Mouse (Mus musculus) cortical plate, adult 2 months (tissue): ENCODE results near the gene Alg2. TPM values are rescaled to one million over a fixed set of nuclear protein-coding genes. Genes with fewer than 3 reads are reported as not detected.

Experiments used
- H3K27ac ChIP-seq: fragments of 200-500 bp; 2 replicates; pipeline ENCODE4 v1.5.1; 2012; ENCODE audit warnings: low read length, control low read depth, inconsistent platforms; ENCODE audit not compliant: insufficient read depth
- H3K4me1 ChIP-seq: fragments of 200-500 bp; 2 replicates; pipeline ENCODE4 v1.6.1; 2011; ENCODE audit warnings: low read length; ENCODE audit not compliant: control insufficient read depth, insufficient read depth
- H3K4me3 ChIP-seq: fragments of 200-500 bp; 2 replicates; pipeline ENCODE4 v1.5.1; 2011; ENCODE audit warnings: mild to moderate bottlenecking, low read length, control low read depth; ENCODE audit not compliant: insufficient read depth
- CTCF ChIP-seq: fragments of 200-500 bp; IDR thresholded peaks from 2 replicates; pipeline ENCODE4 v1.5.1; 2011; ENCODE audit warnings: mild to moderate bottlenecking, control low read depth, low read length; ENCODE audit not compliant: insufficient read depth; ENCODE audit errors: extremely low read depth
- POLR2A ChIP-seq: fragments of 200-500 bp; IDR thresholded peaks from 2 replicates; pipeline ENCODE4 v1.6.1; 2011; ENCODE audit warnings: mild to moderate bottlenecking, low read length, control low read depth; ENCODE audit not compliant: insufficient read depth; ENCODE audit errors: extremely low read depth
- polyA plus RNA-seq: library from polyadenylated mRNA; depleted of rRNA; stranded (reverse); fragments of >200 nt; gene quantifications from 2 replicates; pipeline ENCODE4 v1.2.3, GENCODE M21; 2012

Alg2 gene
- polyA plus RNA-seq, 1 experiment, result 77.2 TPM

- H3K27ac ChIP-seq, result no peak overlapping the region
- no peak overlapping the region for H3K4me3 ChIP-seq
- no peaks in the 10 kb centered on the region for H3K4me1 ChIP-seq
- no peak for TF ChIP-seq CTCF
- TF ChIP-seq POLR2A, result no peak
Observed at GRCm38 (mm10) chr4:47494137-47494536, 20.0 kb upstream of the Alg2 start.

GRCm38 (mm10) chr4:47493456-47493855 is 19.3 kb upstream of the Alg2 start:
- no peak overlapping the region for H3K27ac ChIP-seq
- H3K4me3 ChIP-seq, result no peak overlapping the region
- H3K4me1 ChIP-seq, result no peaks in the 10 kb centered on the region
- TF ChIP-seq POLR2A (no peak), CTCF (no peak)

- TF ChIP-seq POLR2A, result no peak
- TF ChIP-seq CTCF, result no peak
- no peaks in the 10 kb centered on the region for H3K4me1 ChIP-seq
- no peak overlapping the region for H3K4me3 ChIP-seq
- H3K27ac ChIP-seq, result no peak overlapping the region
Observed at GRCm38 (mm10) chr4:47492311-47493086, 18.4 kb upstream of the Alg2 start.

GRCm38 (mm10) chr4:47491243-47491642 is 17.1 kb upstream of the Alg2 start:
- Histone ChIP-seq H3K4me1 (no peaks in the 10 kb centered on the region), H3K27ac (no peak overlapping the region), H3K4me3 (no peak overlapping the region)
- TF ChIP-seq CTCF (no peak), POLR2A (no peak)

- TF ChIP-seq POLR2A (no peak), CTCF (no peak)
- H3K27ac ChIP-seq, result no peak overlapping the region
- no peak overlapping the region for H3K4me3 ChIP-seq
- H3K4me1 ChIP-seq, result no peaks in the 10 kb centered on the region; the same call in 1 of the 2 replicates
Observed at GRCm38 (mm10) chr4:47480576-47480975, 6.4 kb upstream of the Alg2 start.

- Histone ChIP-seq H3K27ac (no peak overlapping the region), H3K4me1 (no peaks in the 10 kb centered on the region; the same call in 1 of the 2 replicates), H3K4me3 (no peak overlapping the region)
- no peak for TF ChIP-seq CTCF
- no peak for TF ChIP-seq POLR2A
Observed at GRCm38 (mm10) chr4:47480095-47480494, 6.0 kb upstream of the Alg2 start.

GRCm38 (mm10) chr4:47477539-47477938 is 3.4 kb upstream of the Alg2 start:
- Histone ChIP-seq H3K4me1 (peaks cover 1% of the 10 kb centered on the region; the same call in 1 of the 2 replicates), H3K27ac (no peak overlapping the region), H3K4me3 (no peak overlapping the region)
- no peak for TF ChIP-seq POLR2A
- TF ChIP-seq CTCF, result no peak

GRCm38 (mm10) chr4:47474730-47475643 is 854 bp upstream of the Alg2 start:
- H3K4me3 ChIP-seq, result peak overlapping the region; percentile 82
- H3K27ac ChIP-seq, result peak overlapping the region; percentile 98; the same call in 1 of the 2 replicates
- peaks cover 1% of the 10 kb centered on the region; the same call in 1 of the 2 replicates for H3K4me1 ChIP-seq
- TF ChIP-seq POLR2A (no peak; the same call in 1 of the 2 replicates), CTCF (no peak)

GRCm38 (mm10) chr4:47473586-47473967 is 556 bp downstream of the Alg2 start:
- H3K27ac ChIP-seq, result 0 out of 2 replicates have a peak overlapping the region, but pooled peaks have one; percentile 81
- TF ChIP-seq POLR2A (no peak), CTCF (no peak)
- H3K4me1 ChIP-seq, result peaks cover 1% of the 10 kb centered on the region; the same call in 1 of the 2 replicates
- peak overlapping the region; percentile 82 for H3K4me3 ChIP-seq
